Mouse (Mus musculus): ENCODE results near the gene Plk3. TPM values are rescaled to one million over a fixed set of nuclear protein-coding genes. Genes with fewer than 3 reads are reported as not detected.

Plk3 gene
- polyA plus RNA-seq, 1 experiment from 2014 or later, result 19.1 TPM

DNA sequence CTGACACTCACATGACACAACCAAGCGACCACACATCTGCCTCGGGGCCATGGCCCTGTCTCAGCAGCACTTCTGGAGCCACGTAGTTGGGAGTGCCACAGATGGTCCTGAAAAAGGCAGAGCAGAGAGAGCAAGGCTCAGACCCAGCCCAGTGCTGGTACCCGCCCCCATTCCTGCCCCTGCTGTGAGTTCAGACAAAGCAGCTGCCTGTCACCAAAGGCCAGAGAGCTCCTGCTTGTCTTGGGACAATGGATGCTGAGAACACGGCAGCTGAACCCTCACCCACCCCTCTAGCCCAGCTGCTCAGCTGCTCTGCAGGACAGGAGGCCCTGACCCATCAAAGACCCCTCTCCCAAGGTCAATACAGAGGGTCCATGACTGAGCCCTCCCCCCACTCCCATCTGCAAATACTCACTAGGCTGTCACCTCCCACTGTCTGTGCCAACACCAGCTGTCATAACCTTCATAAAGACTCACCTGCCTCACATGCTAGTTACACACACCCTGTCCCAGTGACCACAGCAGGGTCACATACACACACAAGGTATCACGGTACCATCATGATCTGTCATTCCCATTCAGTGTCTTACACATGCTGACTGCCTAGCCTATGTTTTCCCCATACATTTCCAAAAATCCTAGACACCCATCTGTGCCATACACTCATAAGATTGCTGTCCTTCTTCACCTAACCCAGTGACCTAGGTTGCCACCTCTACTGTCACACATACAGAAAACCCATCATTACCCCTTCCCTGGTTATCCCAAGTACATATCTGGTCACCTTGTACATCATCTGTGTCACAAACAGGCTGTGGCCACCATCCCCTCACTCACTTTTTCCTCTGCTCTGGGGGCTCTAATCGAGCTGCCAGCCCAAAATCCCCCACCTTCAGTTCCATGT is 1.6 kb downstream of the Plk3 start:
- peak overlapping the region; percentile 68 for H3K4me2 ChIP-seq (ENCODE audit: low read depth, low read length)
- H3K9ac ChIP-seq (replicated peaks; ENCODE audit: low read depth, low read length), result peak overlapping the region; percentile 83
- ATAC-seq (ENCODE audit: low read depth), result no peak
- peaks cover 14% of the 10 kb centered on the region for H3K4me1 ChIP-seq (ENCODE audit: control insufficient read depth, insufficient read depth, low read length)
- 0 out of 2 replicates have a peak overlapping the region, but pooled peaks have one; percentile 2 for H3K27ac ChIP-seq (ENCODE audit: low read depth, low read length)
- 8% methylated on average over 7 of the region's 7 CpGs for WGBS
- peaks cover 10% of the 10 kb centered on the region for H3K36me3 ChIP-seq (ENCODE audit: control insufficient read depth, insufficient read depth, low read length)
- peak overlapping the region; percentile 81 for H3K4me3 ChIP-seq (ENCODE audit: low read depth, low read length)
- H3K27me3 ChIP-seq (ENCODE audit: control insufficient read depth, insufficient read depth, low read length), result no peaks in the 10 kb centered on the region
- no peaks in the 10 kb centered on the region for H3K9me3 ChIP-seq (ENCODE audit: control insufficient read depth, low read length)

GRCm38 (mm10) chr4:117131198-117131597 is 2.6 kb downstream of the Plk3 start:
- no peak overlapping the region for H3K27ac ChIP-seq (ENCODE audit: low read depth, low read length)
- H3K9me3 ChIP-seq (ENCODE audit: control insufficient read depth, low read length), result no peaks in the 10 kb centered on the region
- peaks cover 10% of the 10 kb centered on the region for H3K36me3 ChIP-seq (ENCODE audit: control insufficient read depth, insufficient read depth, low read length)
- 49% methylated on average over 6 of the region's 6 CpGs for WGBS
- no peak for ATAC-seq (ENCODE audit: low read depth)
- H3K4me1 ChIP-seq (ENCODE audit: control insufficient read depth, insufficient read depth, low read length), result peaks cover 14% of the 10 kb centered on the region
- no peak overlapping the region for H3K4me3 ChIP-seq (ENCODE audit: low read depth, low read length)
- no peaks in the 10 kb centered on the region for H3K27me3 ChIP-seq (ENCODE audit: control insufficient read depth, insufficient read depth, low read length)
- H3K4me2 ChIP-seq (ENCODE audit: low read depth, low read length), result peak overlapping the region; percentile 68; the same call in 1 of the 2 replicates
- H3K9ac ChIP-seq (replicated peaks; ENCODE audit: low read depth, low read length), result no peak overlapping the region

GRCm38 (mm10) chr4:117130790-117131189 is 3.0 kb downstream of the Plk3 start:
- H3K4me1 ChIP-seq (ENCODE audit: control insufficient read depth, insufficient read depth, low read length), result peaks cover 16% of the 10 kb centered on the region
- no peak overlapping the region for H3K9ac ChIP-seq (replicated peaks; ENCODE audit: low read depth, low read length)
- H3K9me3 ChIP-seq (ENCODE audit: control insufficient read depth, low read length), result no peaks in the 10 kb centered on the region
- no peak overlapping the region for H3K4me3 ChIP-seq (ENCODE audit: low read depth, low read length)
- no peak overlapping the region for H3K4me2 ChIP-seq (ENCODE audit: low read depth, low read length)
- no peak overlapping the region for H3K27ac ChIP-seq (ENCODE audit: low read depth, low read length)
- 35% methylated on average over 6 of the region's 6 CpGs for WGBS
- ATAC-seq (ENCODE audit: low read depth), result no peak
- H3K36me3 ChIP-seq (ENCODE audit: control insufficient read depth, insufficient read depth, low read length), result peaks cover 10% of the 10 kb centered on the region
- no peaks in the 10 kb centered on the region for H3K27me3 ChIP-seq (ENCODE audit: control insufficient read depth, insufficient read depth, low read length)

DNA sequence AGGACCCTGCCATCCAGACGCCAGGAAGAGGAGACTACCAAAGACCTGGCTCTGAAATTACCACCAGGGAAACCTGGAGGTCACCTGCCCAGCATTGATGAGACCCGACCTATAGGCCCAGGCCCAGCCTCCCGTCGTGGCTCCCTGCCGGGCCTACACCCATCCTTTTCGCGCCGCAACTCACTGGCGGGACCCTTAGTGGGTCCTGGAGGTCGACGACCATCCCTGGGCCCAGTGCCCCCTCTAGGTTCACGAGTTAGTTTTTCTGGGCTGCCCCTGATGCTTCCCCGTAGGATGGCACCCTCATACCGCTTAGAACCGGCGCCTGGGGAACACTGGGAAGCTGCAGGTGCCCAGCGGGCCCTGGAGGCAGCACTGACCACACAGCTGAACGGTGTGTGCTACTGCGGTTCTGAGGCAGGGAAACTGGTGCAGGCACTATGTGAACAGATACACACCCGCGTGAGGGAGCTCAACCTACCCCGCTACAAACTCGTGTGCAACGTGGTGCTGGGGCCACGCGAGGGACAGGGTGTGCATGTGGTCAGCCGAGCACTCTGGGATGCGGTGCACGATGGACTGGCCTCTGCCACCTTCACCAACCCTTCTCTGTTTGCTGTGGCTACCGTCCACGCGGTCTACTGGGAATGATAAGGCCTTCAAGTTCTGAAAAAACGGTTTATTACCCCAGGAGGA is 5.6 kb downstream of the Plk3 start:
- no peak overlapping the region for H3K4me2 ChIP-seq (ENCODE audit: low read depth, low read length)
- no peaks in the 10 kb centered on the region for H3K27me3 ChIP-seq (ENCODE audit: control insufficient read depth, insufficient read depth, low read length)
- H3K9ac ChIP-seq (replicated peaks; ENCODE audit: low read depth, low read length), result no peak overlapping the region
- H3K9me3 ChIP-seq (ENCODE audit: control insufficient read depth, low read length), result no peaks in the 10 kb centered on the region
- WGBS, result 85% methylated on average over 33 of the region's 33 CpGs
- no peak for ATAC-seq (ENCODE audit: low read depth)
- H3K27ac ChIP-seq (ENCODE audit: low read depth, low read length), result no peak overlapping the region
- H3K4me3 ChIP-seq (ENCODE audit: low read depth, low read length), result no peak overlapping the region
- peaks cover 10% of the 10 kb centered on the region for H3K36me3 ChIP-seq (ENCODE audit: control insufficient read depth, insufficient read depth, low read length)
- peaks cover 25% of the 10 kb centered on the region for H3K4me1 ChIP-seq (ENCODE audit: control insufficient read depth, insufficient read depth, low read length)

DNA sequence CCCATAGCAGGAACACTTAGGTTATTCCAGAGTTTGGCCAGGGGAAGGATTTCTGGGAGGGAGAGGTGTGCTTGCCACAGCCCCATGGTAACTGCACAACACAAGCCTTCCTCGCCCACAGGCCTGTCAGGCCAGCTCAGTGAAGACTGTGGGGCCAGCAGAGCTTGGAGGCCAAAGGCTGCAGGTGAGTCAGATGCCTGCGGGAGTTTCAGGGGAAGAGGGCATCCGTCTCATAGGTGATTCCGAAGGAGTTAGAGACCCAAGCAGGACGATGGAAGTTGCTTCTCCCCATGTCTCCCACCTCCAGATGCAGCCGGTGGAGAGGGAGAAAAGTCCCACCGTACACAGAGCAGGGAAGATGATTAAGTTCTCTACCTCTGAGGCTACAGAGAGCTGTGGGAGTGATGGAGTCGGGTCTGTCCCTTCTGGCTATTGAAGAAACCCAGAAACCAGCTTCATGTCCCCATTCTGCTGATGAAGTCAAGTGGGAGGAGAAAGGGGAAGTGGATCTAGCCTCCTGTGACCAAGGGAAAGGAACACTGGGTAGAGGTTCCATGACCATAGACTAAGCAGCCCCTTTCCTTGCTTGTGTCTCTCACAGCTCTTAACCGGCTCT is 7.0 kb downstream of the Plk3 start, which contains the start of gene Tctex1d4:
Gene Tctex1d4, plus strand, starts transcription at position 120 of the 616 bp plus-strand sequence.
- H3K9ac ChIP-seq (replicated peaks; ENCODE audit: low read depth, low read length), result no peak within 1 kb of the TSS; the same call in 1 of the 2 replicates
- no peak for ATAC-seq (ENCODE audit: low read depth)
- 87% methylated on average over 9 of the region's 9 CpGs for WGBS

GRCm38 (mm10) chr4:117125910-117126674 is 7.7 kb downstream of the Plk3 start:
- Histone ChIP-seq H3K4me3 (ENCODE audit: low read depth, low read length) (no peak overlapping the region), H3K36me3 (ENCODE audit: control insufficient read depth, insufficient read depth, low read length) (peaks cover 10% of the 10 kb centered on the region), H3K4me1 (ENCODE audit: control insufficient read depth, insufficient read depth, low read length) (peaks cover 11% of the 10 kb centered on the region; the same call in 1 of the 2 replicates), H3K9ac (replicated peaks; ENCODE audit: low read depth, low read length) (no peak overlapping the region; the same call in 1 of the 2 replicates), H3K27ac (ENCODE audit: low read depth, low read length) (peak overlapping the region; percentile 56; the same call in 1 of the 2 replicates), H3K9me3 (ENCODE audit: control insufficient read depth, low read length) (no peaks in the 10 kb centered on the region), H3K4me2 (ENCODE audit: low read depth, low read length) (no peak overlapping the region), H3K27me3 (ENCODE audit: control insufficient read depth, insufficient read depth, low read length) (no peaks in the 10 kb centered on the region)
- no peak for ATAC-seq (ENCODE audit: low read depth)
- WGBS, result 49% methylated on average over 15 of the region's 15 CpGs

More for the DNA sequence above, 7.0 kb downstream of the Plk3 start, which contains the start of gene Tctex1d4:
- no peak within 1 kb of the TSS for H3K4me3 ChIP-seq (ENCODE audit: low read depth, low read length)
- H3K4me2 ChIP-seq (ENCODE audit: low read depth, low read length), result no peak within 1 kb of the TSS
- H3K27me3 ChIP-seq (ENCODE audit: control insufficient read depth, insufficient read depth, low read length), result no peaks in the 10 kb centered on the region
- H3K9me3 ChIP-seq (ENCODE audit: control insufficient read depth, low read length), result no peaks in the 10 kb centered on the region
- H3K36me3 ChIP-seq (ENCODE audit: control insufficient read depth, insufficient read depth, low read length), result peaks cover 10% of the 10 kb centered on the region
- peak within 1 kb of the TSS; percentile 56; the same call in 1 of the 2 replicates for H3K27ac ChIP-seq (ENCODE audit: low read depth, low read length)
- H3K4me1 ChIP-seq (ENCODE audit: control insufficient read depth, insufficient read depth, low read length), result peaks cover 15% of the 10 kb centered on the region

DNA sequence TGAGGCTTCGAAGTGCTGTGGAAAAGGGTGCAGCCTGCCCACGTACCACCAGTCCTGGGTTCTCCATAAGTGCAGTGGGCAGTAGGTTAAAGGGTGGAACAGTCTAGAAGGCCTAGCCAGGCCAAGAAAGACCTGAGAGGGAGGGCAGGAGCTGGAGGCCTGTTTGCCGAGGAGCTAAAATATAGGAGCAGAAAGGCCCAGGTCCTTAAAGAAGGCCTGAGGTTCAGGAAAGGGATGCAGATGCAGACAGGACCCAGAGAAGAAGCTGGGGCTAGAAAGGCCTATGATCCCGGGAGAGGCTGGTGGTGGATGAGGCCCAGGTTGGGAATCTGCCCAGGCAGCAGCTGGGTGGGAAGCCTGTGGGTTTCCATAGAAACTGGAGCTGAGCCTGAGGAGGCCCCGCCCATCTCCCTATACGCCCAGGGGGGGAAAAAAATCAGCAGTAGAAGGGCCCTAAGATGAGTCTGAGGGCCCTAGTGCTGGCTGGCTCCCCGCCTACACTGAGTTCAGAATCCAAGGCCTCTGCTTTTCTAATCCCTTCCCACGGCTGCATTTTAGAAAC is 8.3 kb downstream of the Plk3 start, which contains the start of gene Btbd19:
Gene Btbd19, minus strand, starts transcription at position 378 of the 562 bp plus-strand sequence.
- no peak within 1 kb of the TSS for H3K4me3 ChIP-seq (ENCODE audit: low read depth, low read length)
- H3K27ac ChIP-seq (ENCODE audit: low read depth, low read length), result peak within 1 kb of the TSS; percentile 56
- H3K4me2 ChIP-seq (ENCODE audit: low read depth, low read length), result no peak within 1 kb of the TSS
- H3K36me3 ChIP-seq (ENCODE audit: control insufficient read depth, insufficient read depth, low read length), result peaks cover 10% of the 10 kb centered on the region
- H3K9me3 ChIP-seq (ENCODE audit: control insufficient read depth, low read length), result no peaks in the 10 kb centered on the region
- H3K9ac ChIP-seq (replicated peaks; ENCODE audit: low read depth, low read length), result peak within 1 kb of the TSS; percentile 25; the same call in 1 of the 2 replicates
- no peak for ATAC-seq (ENCODE audit: low read depth)
- WGBS, result 31% methylated on average over 8 of the region's 8 CpGs
- peaks cover 11% of the 10 kb centered on the region; the same call in 1 of the 2 replicates for H3K4me1 ChIP-seq (ENCODE audit: control insufficient read depth, insufficient read depth, low read length)
- no peaks in the 10 kb centered on the region for H3K27me3 ChIP-seq (ENCODE audit: control insufficient read depth, insufficient read depth, low read length)

Data from neural tube, embryonic 14.5 days (tissue).